In the genomic region with DNA sequence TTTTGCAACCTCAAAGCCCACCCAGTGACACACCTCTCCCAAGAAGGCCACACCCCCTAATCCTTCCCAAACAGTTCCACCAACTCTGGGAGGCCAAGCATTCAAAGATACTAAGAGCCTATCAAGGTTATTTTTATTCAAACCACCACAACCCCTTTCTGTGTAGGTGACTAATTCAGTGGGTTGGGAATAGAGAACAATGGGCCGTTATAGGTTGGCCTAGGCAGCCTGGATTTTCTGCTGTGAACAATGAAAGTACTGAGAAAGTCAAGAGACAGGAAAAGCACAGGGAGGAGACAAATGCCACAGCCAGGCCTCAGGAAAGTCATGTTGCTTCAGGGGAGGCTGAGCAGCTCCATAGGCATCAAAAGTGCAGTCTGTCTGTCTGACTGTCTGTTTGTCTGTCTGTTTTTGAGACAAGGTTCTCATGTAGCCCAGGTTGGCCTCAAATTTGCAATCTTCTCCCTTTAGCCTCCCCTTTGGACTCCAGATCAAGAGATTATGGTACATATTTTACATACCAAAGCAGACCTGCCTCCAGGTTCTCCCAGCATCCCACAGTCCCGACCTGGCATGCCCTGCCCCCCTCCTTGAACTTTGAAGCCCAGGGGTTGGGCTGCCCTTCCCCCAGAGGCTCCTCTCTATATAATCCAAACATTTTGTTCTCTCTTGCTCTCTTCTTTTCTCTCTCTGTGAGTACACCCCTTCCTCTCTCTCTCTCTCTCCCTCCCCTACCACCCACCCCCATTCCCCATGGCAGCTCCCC, we compare ENCODE assay signal across 23 mouse cellular contexts. TPM values are rescaled to one million over a fixed set of nuclear protein-coding genes. Genes with fewer than 3 reads are reported as not detected.
DNase-seq lines count a peak whose midpoint lies in the region; ATAC-seq and TF ChIP-seq lines count a peak whose summit lies in the region.
"Had no signal": no experiment of that assay in that cellular context is flagged by ENCODE, and none has a peak within 500 bp of the region (broad histone marks: within the 10 kb centered on the region; RNA-seq: fewer than 3 reads in every experiment).

No protein-coding gene starts in this region.

- H3K4me3 ChIP-seq in stomach, embryonic 14.5 days (ENCODE audit: low read depth, low read length): no peak overlapping the region
- H3K4me3 ChIP-seq in stomach, postnatal 0 days (ENCODE audit: low read depth, low read length): no peak overlapping the region
- H3K4me3 ChIP-seq in limb, embryonic 13.5 days: no peak overlapping the region
- no peak overlapping the region for H3K4me3 ChIP-seq in heart, embryonic 12.5 days
- H3K4me3 ChIP-seq: neural tube, embryonic 12.5 days had no signal

- TF ChIP-seq EP300 in stomach, postnatal 0 days (optimal IDR thresholded peaks at IDR 0.05): no peak

- 43% methylated on average over 2 of the region's 2 CpGs for WGBS in stomach, embryonic 14.5 days
- 33% methylated on average over 2 of the region's 2 CpGs for WGBS in stomach, postnatal 0 days
- WGBS in limb, embryonic 13.5 days: 46% methylated on average over 2 of the region's 2 CpGs
- 41% methylated on average over 2 of the region's 2 CpGs for WGBS in heart, embryonic 12.5 days

- TF ChIP-seq CTCF in stomach, postnatal 0 days (IDR thresholded peaks at IDR 0.05; ENCODE audit: low read depth): no peak

- H3K9ac ChIP-seq in stomach, embryonic 14.5 days (replicated peaks; ENCODE audit: low read depth, low read length): no peak overlapping the region
- no peak overlapping the region for H3K9ac ChIP-seq in stomach, postnatal 0 days (ENCODE audit: low read length)
- H3K9ac ChIP-seq in limb, embryonic 13.5 days: no peak overlapping the region
- H3K9ac ChIP-seq in heart, embryonic 12.5 days: no peak overlapping the region
- H3K9ac ChIP-seq: hindbrain, embryonic 14.5 days; neural tube, embryonic 12.5 days had no signal

- H3K4me2 ChIP-seq in stomach, embryonic 14.5 days (replicated peaks; ENCODE audit: low read depth, low read length): no peak overlapping the region
- no peak overlapping the region for H3K4me2 ChIP-seq in stomach, postnatal 0 days (replicated peaks; ENCODE audit: low read depth)
- no peak overlapping the region for H3K4me2 ChIP-seq in limb, embryonic 13.5 days (replicated peaks)
- H3K4me2 ChIP-seq in heart, embryonic 12.5 days: no peak overlapping the region
- H3K4me2 ChIP-seq: hindbrain, embryonic 14.5 days; neural tube, embryonic 12.5 days had no signal

- peak overlapping the region; percentile 34; the same call in 1 of the 2 replicates for H3K27ac ChIP-seq in stomach, embryonic 14.5 days (ENCODE audit: low read length)
- no peak overlapping the region for H3K27ac ChIP-seq in stomach, postnatal 0 days (replicated peaks)
- peak overlapping the region; percentile 85 for H3K27ac ChIP-seq in limb, embryonic 13.5 days
- H3K27ac ChIP-seq in heart, embryonic 12.5 days (ENCODE audit: poor library complexity, severe bottlenecking): no peak overlapping the region
- H3K27ac ChIP-seq: hindbrain, embryonic 14.5 days; neural tube, embryonic 12.5 days had no signal

- H3K36me3 ChIP-seq in stomach, embryonic 14.5 days (ENCODE audit: control insufficient read depth, insufficient read depth, low read length): no peaks in the 10 kb centered on the region
- H3K36me3 ChIP-seq in stomach, postnatal 0 days (ENCODE audit: control insufficient read depth, insufficient read depth, low read length): no peaks in the 10 kb centered on the region
- H3K36me3 ChIP-seq in limb, embryonic 13.5 days: no peaks in the 10 kb centered on the region
- no peaks in the 10 kb centered on the region for H3K36me3 ChIP-seq in heart, embryonic 12.5 days
- H3K36me3 ChIP-seq: neural tube, embryonic 12.5 days had no signal

- intact Hi-C loops in gastrocnemius, postnatal 36 days (cut with DNase I): no loop called here

- peaks cover 3% of the 10 kb centered on the region; the same call in 1 of the 2 replicates for H3K4me1 ChIP-seq in stomach, embryonic 14.5 days (ENCODE audit: control insufficient read depth, insufficient read depth, low read length)
- no peaks in the 10 kb centered on the region for H3K4me1 ChIP-seq in stomach, postnatal 0 days (replicated peaks; ENCODE audit: control insufficient read depth, insufficient read depth)
- peaks cover 44% of the 10 kb centered on the region for H3K4me1 ChIP-seq in limb, embryonic 13.5 days
- 0 out of 2 replicates have a peak, but pooled peaks cover 4% of the 10 kb centered on the region for H3K4me1 ChIP-seq in heart, embryonic 12.5 days (replicated peaks)
- H3K4me1 ChIP-seq: neural tube, embryonic 12.5 days had no signal

- H3K9me3 ChIP-seq in stomach, embryonic 14.5 days (ENCODE audit: control insufficient read depth, low read depth, low read length): no peaks in the 10 kb centered on the region; the same call in 1 of the 2 replicates
- no peaks in the 10 kb centered on the region for H3K9me3 ChIP-seq in stomach, postnatal 0 days (ENCODE audit: control insufficient read depth, low read length)
- H3K9me3 ChIP-seq in limb, embryonic 13.5 days: peaks cover 5% of the 10 kb centered on the region; the same call in 1 of the 2 replicates
- no peaks in the 10 kb centered on the region for H3K9me3 ChIP-seq in heart, embryonic 12.5 days (replicated peaks)
- H3K9me3 ChIP-seq: neural tube, embryonic 12.5 days had no signal

- H3K27me3 ChIP-seq in stomach, embryonic 14.5 days (ENCODE audit: control insufficient read depth, insufficient read depth, low read length): no peaks in the 10 kb centered on the region
- H3K27me3 ChIP-seq in stomach, postnatal 0 days (ENCODE audit: control insufficient read depth, insufficient read depth, low read length): no peaks in the 10 kb centered on the region
- H3K27me3 ChIP-seq in limb, embryonic 13.5 days: no peaks in the 10 kb centered on the region
- no peaks in the 10 kb centered on the region for H3K27me3 ChIP-seq in heart, embryonic 12.5 days (replicated peaks)
- H3K27me3 ChIP-seq: neural tube, embryonic 12.5 days had no signal

- no peak for ATAC-seq in stomach, embryonic 14.5 days (ENCODE audit: insufficient number of reproducible peaks, insufficient read depth, low FRiP score, low read depth)
- no peak for ATAC-seq in stomach, postnatal 0 days (ENCODE audit: low FRiP score, low TSS enrichment)
- 0 out of 2 replicates have a peak, but pooled peaks have one; percentile 10 for ATAC-seq in limb, embryonic 13.5 days (ENCODE audit: low FRiP score, low read depth)
- no peak for ATAC-seq in heart, embryonic 12.5 days (ENCODE audit: insufficient number of reproducible peaks, low FRiP score)
- ATAC-seq: forebrain, embryonic 14.5 days had no signal

- no peak for DNase-seq in stomach, postnatal 0 days (ENCODE audit: low spot score)
- DNase-seq in ZHBTc4 (ENCODE audit: low read depth, low spot score): peak; percentile 69
- DNase-seq in gastrocnemius, postnatal 36 days: no peak
- DNase-seq in cerebellum, adult 9-10 months: no peak
- DNase-seq: adrenal gland, adult 2 months; cerebellum, adult 11 months; cerebellum, postnatal 10 days; gastrocnemius, postnatal 10 days; heart, adult 18-20 months; kidney, adult 9 months; kidney, postnatal 14 days; lung, postnatal 4 days; midbrain, embryonic 14.5 days had no signal

RNA-seq across cellular contexts. Expression of gene Tns4, which starts 6.0 kb away (rescaled TPM):
- 2.4 and 2.5 TPM in 2 replicates for polyA plus RNA-seq in stomach, embryonic 14.5 days (2014; fragmentation: Nextera tagmentation; extraction: Ambion mirVana)
- polyA plus RNA-seq in stomach, postnatal 0 days (2015; fragmentation: Nextera tagmentation; extraction: Ambion mirVana): 0.82 and 1.1 TPM in 2 replicates
- 0.55 and 1.2 TPM in 2 replicates for polyA plus RNA-seq in limb, embryonic 13.5 days (2015; fragmentation: Nextera tagmentation; extraction: Ambion mirVana)
- 0.05 and 0.11 TPM in 2 replicates for polyA plus RNA-seq in heart, embryonic 12.5 days (2016; fragmentation: Nextera tagmentation; extraction: Ambion mirVana)
- total RNA-seq in gastrocnemius, postnatal 36 days (2021): not detected
- total RNA-seq: gastrocnemius, postnatal 10 days; layer of hippocampus, postnatal 25 days; megakaryocyte-erythroid progenitor cell, adult 5-6 weeks had no signal

RNA-seq across cellular contexts. Expression of gene Igfbp4, which starts 54.0 kb away (rescaled TPM):
- 494 and 532 TPM in 2 replicates for polyA plus RNA-seq in stomach, embryonic 14.5 days (2014; fragmentation: Nextera tagmentation; extraction: Ambion mirVana)
- 228 and 244 TPM in 2 replicates for polyA plus RNA-seq in stomach, postnatal 0 days (2015; fragmentation: Nextera tagmentation; extraction: Ambion mirVana)
- polyA plus RNA-seq in limb, embryonic 13.5 days (2015; fragmentation: Nextera tagmentation; extraction: Ambion mirVana): 1,212 and 1,268 TPM in 2 replicates
- polyA plus RNA-seq in heart, embryonic 12.5 days (2016; fragmentation: Nextera tagmentation; extraction: Ambion mirVana): 371 and 382 TPM in 2 replicates
- 10 to 100 TPM; 32.0 to 41.9 TPM for total RNA-seq in gastrocnemius, postnatal 36 days (2021)

RNA-seq across cellular contexts. Expression of gene Ccr7, which starts 59.8 kb away (rescaled TPM):
- 0.46 and 0.52 TPM in 2 replicates for polyA plus RNA-seq in stomach, embryonic 14.5 days (2014; fragmentation: Nextera tagmentation; extraction: Ambion mirVana)
- 0.05 and 0.07 TPM in 2 replicates for polyA plus RNA-seq in stomach, postnatal 0 days (2015; fragmentation: Nextera tagmentation; extraction: Ambion mirVana)
- polyA plus RNA-seq in limb, embryonic 13.5 days (2015; fragmentation: Nextera tagmentation; extraction: Ambion mirVana): 0.39 and 0.83 TPM in 2 replicates
- 0.08 TPM in 1 of 2 replicates, not detected in the other for polyA plus RNA-seq in heart, embryonic 12.5 days (2016; fragmentation: Nextera tagmentation; extraction: Ambion mirVana)
- total RNA-seq in gastrocnemius, postnatal 36 days (2021): not detected
- total RNA-seq: layer of hippocampus, adult 18-20 months; layer of hippocampus, postnatal 25 days; left cerebral cortex, postnatal 10 days; megakaryocyte-erythroid progenitor cell, adult 5-6 weeks had no signal
- polyA plus RNA-seq: forebrain, embryonic 14.5 days; hindbrain, embryonic 14.5 days had no signal

Comparison
In these comparisons a context has a peak if more than half of its experiments do, and no peak if none do; other contexts are left out.
1. H3K27ac ChIP-seq: peak in stomach, embryonic 14.5 days (single experiment) and limb, embryonic 13.5 days (single experiment); none in stomach, postnatal 0 days (single experiment) and heart, embryonic 12.5 days (single experiment).